Mouse (Mus musculus): ENCODE results near the gene Riox1. TPM values are rescaled to one million over a fixed set of nuclear protein-coding genes. Genes with fewer than 3 reads are reported as not detected.

Riox1 gene
- polyA plus RNA-seq, 1 experiment from 2014 or later: 10.8 TPM

DNA sequence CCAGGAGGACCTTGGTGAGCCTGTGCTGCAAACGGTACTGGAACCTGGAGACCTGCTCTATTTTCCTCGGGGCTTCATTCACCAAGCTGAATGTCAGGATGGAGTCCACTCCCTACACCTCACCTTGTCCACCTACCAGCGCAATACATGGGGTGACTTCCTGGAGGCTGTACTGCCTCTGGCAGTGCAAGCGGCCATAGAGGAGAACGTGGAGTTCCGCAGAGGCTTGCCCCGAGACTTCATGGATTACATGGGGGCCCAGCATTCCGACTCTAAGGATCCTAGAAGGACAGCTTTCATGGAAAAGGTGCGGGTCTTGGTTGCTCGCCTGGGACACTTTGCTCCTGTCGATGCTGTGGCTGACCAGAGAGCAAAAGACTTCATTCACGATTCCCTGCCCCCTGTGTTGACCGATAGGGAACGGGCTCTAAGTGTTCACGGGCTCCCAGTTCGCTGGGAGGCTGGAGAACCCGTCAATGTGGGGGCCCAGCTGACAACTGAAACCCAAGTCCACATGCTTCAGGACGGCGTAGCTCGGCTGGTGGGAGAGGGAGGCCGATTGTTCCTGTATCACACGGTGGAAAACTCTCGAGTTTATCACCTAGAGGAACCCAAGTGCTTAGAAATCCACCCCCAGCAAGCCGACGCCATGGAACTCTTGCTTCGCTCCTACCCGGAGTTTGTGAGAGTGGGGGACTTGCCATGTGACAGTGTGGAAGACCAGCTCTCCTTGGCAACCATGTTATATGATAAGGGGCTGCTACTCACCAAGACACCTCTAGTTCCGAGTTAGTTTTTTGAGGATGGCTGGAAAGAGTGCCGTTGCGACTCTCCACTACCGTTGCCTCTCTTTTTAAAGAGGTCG lies 1.5 kb downstream of the Riox1 start:
- peak overlapping the region; percentile 89 for H3K4me3 ChIP-seq
- H3K9ac ChIP-seq: peak overlapping the region; percentile 89
- no peaks in the 10 kb centered on the region for H3K27me3 ChIP-seq
- WGBS: 67% methylated on average over 32 of the region's 32 CpGs
- no peaks in the 10 kb centered on the region for H3K9me3 ChIP-seq
- peaks cover 36% of the 10 kb centered on the region for H3K4me1 ChIP-seq (replicated peaks)
- no peak for ATAC-seq (ENCODE audit: low FRiP score)
- H3K27ac ChIP-seq: no peak overlapping the region
- peaks cover 24% of the 10 kb centered on the region for H3K36me3 ChIP-seq
- peak overlapping the region; percentile 85 for H3K4me2 ChIP-seq

DNA sequence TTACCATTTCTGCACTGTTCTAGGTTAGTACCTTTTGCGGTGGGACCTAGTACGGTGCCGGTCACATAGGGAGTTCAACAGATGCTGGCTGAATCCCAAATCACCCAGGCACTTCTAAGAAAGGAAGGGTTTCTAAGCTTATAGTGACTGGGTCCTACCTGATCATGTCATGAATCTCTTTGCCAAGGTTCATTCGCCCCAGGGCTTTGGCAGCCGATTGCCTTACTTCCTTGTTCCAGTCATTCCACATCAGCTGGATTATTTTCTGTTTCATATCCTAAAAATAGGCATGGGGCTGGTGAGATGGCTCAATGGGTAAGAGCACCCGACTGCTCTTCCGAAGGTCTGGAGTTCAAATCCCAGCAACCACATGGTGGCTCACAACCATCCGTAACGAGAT lies 7.9 kb downstream of the Riox1 start:
- Histone ChIP-seq H3K27ac (no peak overlapping the region), H3K9ac (no peak overlapping the region), H3K4me3 (no peak overlapping the region), H3K4me2 (no peak overlapping the region), H3K9me3 (no peaks in the 10 kb centered on the region), H3K27me3 (no peaks in the 10 kb centered on the region), H3K4me1 (replicated peaks) (peaks cover 9% of the 10 kb centered on the region), H3K36me3 (peaks cover 27% of the 10 kb centered on the region)
- WGBS: 94% methylated on average over 9 of the region's 9 CpGs
- ATAC-seq (ENCODE audit: low FRiP score): no peak

GRCm38 (mm10) chr12:83965235-83965634 lies 14.8 kb downstream of the Riox1 start:
- no peak overlapping the region for H3K4me2 ChIP-seq
- no peaks in the 10 kb centered on the region for H3K4me1 ChIP-seq (replicated peaks)
- no peak overlapping the region for H3K4me3 ChIP-seq
- no peaks in the 10 kb centered on the region for H3K27me3 ChIP-seq
- WGBS: 87% methylated on average over 7 of the region's 7 CpGs
- H3K36me3 ChIP-seq: no peaks in the 10 kb centered on the region
- no peak overlapping the region for H3K27ac ChIP-seq
- no peak overlapping the region for H3K9ac ChIP-seq
- no peaks in the 10 kb centered on the region for H3K9me3 ChIP-seq
- no peak for ATAC-seq (ENCODE audit: low FRiP score)

DNA sequence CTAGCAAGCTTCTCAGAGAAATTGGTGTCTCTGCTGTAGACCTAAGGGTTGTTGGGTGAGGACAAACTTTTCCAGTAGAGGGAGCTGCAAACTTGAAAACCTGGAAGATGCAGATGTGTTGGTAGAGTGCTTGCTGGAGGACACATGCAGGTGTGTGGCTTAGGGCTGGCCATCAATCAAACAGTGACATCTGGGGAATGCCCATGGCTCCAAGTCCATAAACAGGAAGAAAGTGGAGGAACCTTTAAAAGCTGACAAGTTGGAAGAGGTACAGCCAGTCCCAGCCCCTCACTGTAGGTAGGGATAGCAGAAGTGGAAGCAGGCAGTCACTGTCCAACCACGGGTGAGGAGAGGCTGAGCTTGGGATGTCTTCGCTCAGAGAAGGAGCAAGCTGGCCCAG lies 21.7 kb downstream of the Riox1 start:
- H3K4me3 ChIP-seq: no peak overlapping the region
- WGBS: 79% methylated on average over 2 of the region's 2 CpGs
- no peak overlapping the region for H3K27ac ChIP-seq
- no peaks in the 10 kb centered on the region for H3K36me3 ChIP-seq
- H3K4me2 ChIP-seq: no peak overlapping the region
- no peaks in the 10 kb centered on the region for H3K4me1 ChIP-seq (replicated peaks)
- ATAC-seq (ENCODE audit: low FRiP score): no peak
- peaks cover 5% of the 10 kb centered on the region; the same call in 1 of the 2 replicates for H3K9me3 ChIP-seq
- no peaks in the 10 kb centered on the region for H3K27me3 ChIP-seq
- no peak overlapping the region for H3K9ac ChIP-seq

- no peak for ATAC-seq (ENCODE audit: low FRiP score)
- WGBS: 90% methylated on average over 6 of the region's 6 CpGs
- Histone ChIP-seq H3K27ac (no peak overlapping the region), H3K4me1 (replicated peaks) (no peaks in the 10 kb centered on the region), H3K36me3 (no peaks in the 10 kb centered on the region), H3K9ac (no peak overlapping the region), H3K27me3 (no peaks in the 10 kb centered on the region), H3K9me3 (peaks cover 5% of the 10 kb centered on the region; the same call in 1 of the 2 replicates), H3K4me2 (no peak overlapping the region), H3K4me3 (no peak overlapping the region)
Observed at GRCm38 (mm10) chr12:83978862-83979261, 28.5 kb downstream of the Riox1 start.

DNA sequence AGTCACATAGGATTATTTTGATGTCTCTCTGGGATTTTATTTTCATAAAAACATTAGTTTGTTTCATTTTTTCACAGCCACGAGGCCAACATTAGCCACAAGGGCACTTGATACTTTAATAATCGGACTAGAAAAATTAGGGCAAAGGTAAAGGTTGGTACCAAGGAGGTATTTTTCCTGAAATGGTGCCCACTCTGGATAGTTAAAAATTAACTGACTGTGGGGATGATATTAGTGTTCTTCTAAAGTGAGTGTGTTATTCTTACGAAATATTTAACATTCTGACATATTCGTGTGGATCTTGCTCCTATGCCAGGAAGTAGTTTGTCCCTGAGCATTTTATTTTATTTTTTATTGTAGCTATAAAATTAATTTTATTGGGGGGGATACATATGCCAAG lies 31.2 kb downstream of the Riox1 start:
- no peak for ATAC-seq (ENCODE audit: low FRiP score)
- no peak overlapping the region for H3K4me3 ChIP-seq
- H3K9ac ChIP-seq: no peak overlapping the region
- H3K27ac ChIP-seq: no peak overlapping the region
- no peaks in the 10 kb centered on the region for H3K4me1 ChIP-seq (replicated peaks)
- H3K4me2 ChIP-seq: no peak overlapping the region
- H3K36me3 ChIP-seq: no peaks in the 10 kb centered on the region
- 93% methylated on average over 4 of the region's 4 CpGs for WGBS
- H3K9me3 ChIP-seq: no peaks in the 10 kb centered on the region
- no peaks in the 10 kb centered on the region for H3K27me3 ChIP-seq

GRCm38 (mm10) chr12:83984752-83985151 lies 34.3 kb downstream of the Riox1 start, which contains the start of gene Heatr4:
Gene Heatr4, minus strand, starts transcription at chr12:83984852.
- Histone ChIP-seq H3K36me3 (no peaks in the 10 kb centered on the region), H3K4me3 (no peak within 1 kb of the TSS), H3K4me2 (no peak within 1 kb of the TSS), H3K9me3 (no peaks in the 10 kb centered on the region), H3K27me3 (no peaks in the 10 kb centered on the region), H3K4me1 (replicated peaks) (peaks cover 8% of the 10 kb centered on the region), H3K9ac (no peak within 1 kb of the TSS), H3K27ac (no peak within 1 kb of the TSS)
- WGBS: 75% methylated on average over 4 of the region's 4 CpGs
- ATAC-seq (ENCODE audit: low FRiP score): no peak

- Histone ChIP-seq H3K4me1 (replicated peaks) (peaks cover 8% of the 10 kb centered on the region), H3K36me3 (no peaks in the 10 kb centered on the region), H3K9me3 (no peaks in the 10 kb centered on the region), H3K4me3 (peak overlapping the region; percentile 60), H3K4me2 (peak overlapping the region; percentile 60), H3K27ac (peak overlapping the region; percentile 94), H3K9ac (peak overlapping the region; percentile 83), H3K27me3 (no peaks in the 10 kb centered on the region)
- no peak for ATAC-seq (ENCODE audit: low FRiP score)
- 39% methylated on average over 8 of the region's 8 CpGs for WGBS
Observed at GRCm38 (mm10) chr12:83987242-83987582, 36.8 kb downstream of the Riox1 start.

DNA sequence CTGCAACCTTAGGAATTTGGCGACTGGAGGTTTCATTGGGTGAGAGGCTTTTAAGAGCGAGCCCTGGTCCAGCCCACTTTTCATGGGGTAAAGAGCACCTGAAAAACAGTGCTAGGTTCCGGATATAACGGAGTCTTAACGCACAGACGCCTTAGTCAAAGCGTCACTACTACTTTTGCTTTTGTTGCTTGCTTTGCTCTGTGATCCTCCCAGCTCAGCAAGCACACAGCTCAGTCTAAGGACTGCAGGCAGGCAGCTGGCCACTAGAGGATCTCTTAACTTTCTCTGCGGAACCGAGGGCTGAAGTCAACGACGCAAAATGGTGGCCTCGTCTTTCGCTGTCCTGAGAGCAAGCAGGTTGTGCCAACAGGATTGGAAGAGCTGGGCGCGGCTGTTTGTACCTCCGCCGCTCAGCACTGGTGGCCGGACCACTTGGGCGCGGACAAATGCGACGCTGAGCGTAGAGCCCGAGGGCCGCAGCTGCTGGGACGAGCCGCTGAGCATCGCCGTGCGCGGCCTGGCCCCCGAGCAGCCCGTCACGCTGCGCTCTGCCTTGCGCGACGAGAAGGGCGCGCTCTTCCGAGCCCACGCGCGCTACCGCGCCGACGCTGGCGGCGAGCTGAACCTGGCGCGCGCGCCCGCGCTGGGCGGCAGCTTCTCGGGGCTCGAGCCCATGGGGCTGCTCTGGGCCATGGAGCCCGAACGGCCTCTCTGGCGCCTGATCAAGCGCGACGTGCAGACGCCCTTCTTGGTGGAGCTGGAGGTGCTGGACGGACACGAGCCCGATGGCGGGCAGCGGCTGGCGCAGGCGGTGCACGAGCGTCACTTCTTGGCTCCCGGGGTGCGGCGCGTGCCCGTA lies 37.4 kb downstream of the Riox1 start, which contains the start of gene Acot2:
TSS of gene Acot2 (plus strand) at position 279 of the 859 bp plus-strand sequence.
- H3K4me3 ChIP-seq: peak within 1 kb of the TSS; percentile 60
- H3K9me3 ChIP-seq: no peaks in the 10 kb centered on the region
- peak; percentile 94 for ATAC-seq (ENCODE audit: low FRiP score)
- H3K27ac ChIP-seq: peak within 1 kb of the TSS; percentile 94
- peaks cover 8% of the 10 kb centered on the region for H3K4me1 ChIP-seq (replicated peaks)
- H3K4me2 ChIP-seq: peak within 1 kb of the TSS; percentile 60
- no peaks in the 10 kb centered on the region for H3K27me3 ChIP-seq
- peak within 1 kb of the TSS; percentile 83 for H3K9ac ChIP-seq
- 1% methylated on average over 80 of the region's 80 CpGs for WGBS
- H3K36me3 ChIP-seq: no peaks in the 10 kb centered on the region

- Histone ChIP-seq H3K27me3 (no peaks in the 10 kb centered on the region), H3K9ac (peak overlapping the region; percentile 83), H3K36me3 (peaks cover 4% of the 10 kb centered on the region; the same call in 1 of the 2 replicates), H3K27ac (peak overlapping the region; percentile 94), H3K4me3 (peak overlapping the region; percentile 60), H3K4me1 (replicated peaks) (peaks cover 8% of the 10 kb centered on the region), H3K4me2 (peak overlapping the region; percentile 60), H3K9me3 (no peaks in the 10 kb centered on the region)
- WGBS: 76% methylated on average over 4 of the region's 4 CpGs
- ATAC-seq (ENCODE audit: low FRiP score): peak; percentile 8; the same call in 1 of the 2 replicates
Observed at GRCm38 (mm10) chr12:83988483-83988882, 38.1 kb downstream of the Riox1 start.

DNA sequence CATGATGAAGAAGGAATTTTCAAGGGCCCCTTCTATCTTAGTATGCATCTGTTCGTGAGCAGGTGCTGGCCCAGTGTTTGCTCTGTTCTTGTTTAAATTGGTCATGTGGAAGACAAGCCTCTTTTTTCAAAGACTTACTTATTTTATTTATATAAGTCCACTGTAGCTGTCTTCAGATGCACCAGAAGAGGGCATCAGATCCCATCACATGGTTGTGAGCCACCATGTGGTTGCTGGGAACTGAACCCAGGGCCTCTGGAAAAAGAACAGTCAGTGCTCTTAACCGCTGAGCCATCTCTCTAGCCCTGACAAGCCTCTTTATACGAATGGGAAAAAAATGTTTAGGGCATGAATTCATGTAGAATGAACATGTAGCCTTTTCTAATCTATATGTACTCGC lies 39.0 kb downstream of the Riox1 start:
- no peak overlapping the region for H3K4me2 ChIP-seq
- peaks cover 7% of the 10 kb centered on the region for H3K36me3 ChIP-seq
- no peak overlapping the region for H3K4me3 ChIP-seq
- WGBS: 97% methylated on average over 4 of the region's 4 CpGs
- H3K4me1 ChIP-seq (replicated peaks): peaks cover 8% of the 10 kb centered on the region
- H3K27ac ChIP-seq: no peak overlapping the region
- no peaks in the 10 kb centered on the region for H3K9me3 ChIP-seq
- no peak for ATAC-seq (ENCODE audit: low FRiP score)
- H3K9ac ChIP-seq: no peak overlapping the region
- H3K27me3 ChIP-seq: no peaks in the 10 kb centered on the region

- no peak for ATAC-seq (ENCODE audit: low FRiP score)
- no peaks in the 10 kb centered on the region for H3K27me3 ChIP-seq
- 0 out of 2 replicates have a peak, but pooled peaks cover 4% of the 10 kb centered on the region for H3K4me1 ChIP-seq (replicated peaks)
- H3K4me2 ChIP-seq: no peak overlapping the region
- no peak overlapping the region for H3K9ac ChIP-seq
- H3K36me3 ChIP-seq: peaks cover 12% of the 10 kb centered on the region
- no peaks in the 10 kb centered on the region for H3K9me3 ChIP-seq
- 71% methylated on average over 2 of the region's 2 CpGs for WGBS
- no peak overlapping the region for H3K27ac ChIP-seq
- no peak overlapping the region for H3K4me3 ChIP-seq
Observed at GRCm38 (mm10) chr12:83997221-83997620, 46.8 kb downstream of the Riox1 start.
